Mouse (Mus musculus) stomach, postnatal 0 days (tissue): Measurements from ENCODE around the gene Mrtfb. TPM values are rescaled to one million over a fixed set of nuclear protein-coding genes. Genes with fewer than 3 reads are reported as not detected.

Experiments
- ATAC-seq: fragments of 200-750 bp; cut with Nextera tagmentation; 2 replicates; pipeline ENCODE4 v1.8.0; 2017; ENCODE audit not compliant: low FRiP score, low TSS enrichment
- DNase-seq: peaks from one replicate; pipeline ENCODE4 v3.0.0-alpha.2; 2016; ENCODE audit warnings: low spot score
- H3K27ac ChIP-seq: fragments of 300-500 bp; sonication (generic); replicated peaks from 2 replicates; pipeline ENCODE4 v1.5.1; 2014; ENCODE audit warnings: mild to moderate bottlenecking, control low read depth
- H3K27me3 ChIP-seq: fragments of 300-500 bp; sonication (generic); 2 replicates; pipeline ENCODE4 v1.6.1; 2014; ENCODE audit warnings: low read length; ENCODE audit not compliant: control insufficient read depth, insufficient read depth
- H3K36me3 ChIP-seq: fragments of 300-500 bp; sonication (generic); 2 replicates; pipeline ENCODE4 v1.6.1; 2014; ENCODE audit warnings: low read length, mixed read lengths; ENCODE audit not compliant: control insufficient read depth, insufficient read depth
- H3K4me1 ChIP-seq: fragments of 300-500 bp; sonication (generic); replicated peaks from 2 replicates; pipeline ENCODE4 v1.6.1; 2014; ENCODE audit warnings: antibody characterized with exemption; ENCODE audit not compliant: control insufficient read depth, insufficient read depth
- H3K4me2 ChIP-seq: fragments of 300-500 bp; sonication (generic); replicated peaks from 2 replicates; pipeline ENCODE4 v1.6.1; 2014; ENCODE audit warnings: low read depth, mild to moderate bottlenecking, control low read depth, moderate library complexity
- H3K4me3 ChIP-seq: fragments of 300-500 bp; sonication (generic); 2 replicates; pipeline ENCODE4 v1.5.1; 2014; ENCODE audit warnings: low read depth, low read length, control low read depth
- H3K9ac ChIP-seq: fragments of 300-500 bp; sonication (generic); 2 replicates; pipeline ENCODE4 v1.6.1; 2014; ENCODE audit warnings: mild to moderate bottlenecking, low read length, control low read depth, mixed read lengths
- H3K9me3 ChIP-seq: fragments of 300-500 bp; sonication (generic); 2 replicates; pipeline ENCODE4 v1.6.1; 2016; ENCODE audit warnings: low read length; ENCODE audit not compliant: control insufficient read depth
- CTCF ChIP-seq: IDR thresholded peaks from 2 replicates; pipeline ENCODE4 v1.5.1; 2016; ENCODE audit warnings: antibody characterized with exemption, low read depth, mild to moderate bottlenecking, moderate library complexity
- EP300 ChIP-seq: optimal IDR thresholded peaks from 2 replicates; pipeline ENCODE3; 2016; ENCODE audit warnings: antibody characterized with exemption
- WGBS: fragments of 180-500 bp; shearing (Covaris S2); extraction: QIAGEN DNeasy Blood & Tissue Kit; methylation state at CpG from one replicate; pipeline ENCODE4 v1.1.7; 2014; 5-methylcytosine and 5-hydroxymethylcytosine counted together
- polyA plus RNA-seq: library from polyadenylated mRNA; unstranded; fragments of >200 nt; fragmentation: Nextera tagmentation; extraction: Ambion mirVana; gene quantifications from 2 replicates; pipeline ENCODE4 v1.2.1, GENCODE M21; 2015

The Mrtfb gene
- polyA plus RNA-seq, 1 experiment from 2014 or later: 12.5 TPM

- DNase-seq: no peak
- H3K4me3 ChIP-seq: no peak overlapping the region
- no peaks in the 10 kb centered on the region for H3K36me3 ChIP-seq
- no peaks in the 10 kb centered on the region for H3K9me3 ChIP-seq
- 36% methylated on average over 1 of the region's 1 CpGs for WGBS
- ATAC-seq: no peak
- H3K27ac ChIP-seq: no peak overlapping the region
- H3K9ac ChIP-seq: no peak overlapping the region
- TF ChIP-seq EP300 (no peak), CTCF (no peak)
- H3K4me2 ChIP-seq: no peak overlapping the region
- H3K27me3 ChIP-seq: no peaks in the 10 kb centered on the region
- no peaks in the 10 kb centered on the region for H3K4me1 ChIP-seq
Measured at GRCm38 (mm10) chr16:13443764-13444163, 187.5 kb downstream of the Mrtfb start.

GRCm38 (mm10) chr16:13445461-13445860 lies 189.2 kb downstream of the Mrtfb start:
- no peaks in the 10 kb centered on the region for H3K4me1 ChIP-seq
- WGBS: 56% methylated on average over 5 of the region's 5 CpGs
- DNase-seq (no peak), ATAC-seq (no peak)
- H3K4me3 ChIP-seq: no peak overlapping the region
- TF ChIP-seq EP300: no peak
- TF ChIP-seq CTCF: no peak
- no peak overlapping the region for H3K4me2 ChIP-seq
- H3K27ac ChIP-seq: no peak overlapping the region
- H3K36me3 ChIP-seq: no peaks in the 10 kb centered on the region
- no peaks in the 10 kb centered on the region for H3K27me3 ChIP-seq
- H3K9me3 ChIP-seq: no peaks in the 10 kb centered on the region
- no peak overlapping the region for H3K9ac ChIP-seq

DNA sequence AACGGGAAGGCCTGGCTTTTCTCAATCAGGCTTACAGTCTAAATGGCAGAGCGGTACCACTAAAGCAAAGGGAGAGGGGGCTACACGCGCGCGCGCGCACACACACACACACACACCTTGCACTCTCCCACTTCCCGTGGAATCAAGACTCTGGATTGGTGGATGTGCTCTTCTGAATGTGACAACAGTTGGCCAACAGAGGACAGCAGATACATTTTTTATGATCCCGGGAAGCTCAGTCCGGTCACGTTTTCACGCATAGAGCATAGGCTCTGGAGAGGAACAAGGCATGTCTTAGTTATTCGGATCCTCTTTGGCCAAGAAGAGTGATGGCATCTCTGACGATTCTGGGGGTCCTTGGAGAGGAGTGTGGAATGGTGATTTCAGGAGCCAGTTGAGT lies 190.2 kb downstream of the Mrtfb start:
- 22% methylated on average over 15 of the region's 15 CpGs for WGBS
- no peak for ATAC-seq

DNA sequence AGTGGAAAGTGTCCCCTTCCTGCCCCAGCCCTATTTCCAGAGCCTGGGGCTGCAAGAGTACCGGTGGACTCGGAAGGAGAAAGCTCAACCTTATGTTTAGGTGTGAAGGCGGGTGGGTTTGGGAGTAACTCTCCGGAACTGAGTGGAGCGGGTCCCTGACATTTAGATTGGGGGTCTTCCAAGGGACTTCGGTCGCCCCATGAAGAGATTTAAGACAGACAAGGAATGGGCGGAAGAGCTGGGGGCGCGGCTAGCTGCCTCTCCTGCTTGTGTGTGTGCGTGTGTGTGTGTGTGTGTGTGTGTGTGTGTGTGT lies 190.6 kb downstream of the Mrtfb start:
- Histone ChIP-seq H3K4me2 (peak overlapping the region; percentile 98), H3K27me3 (no peaks in the 10 kb centered on the region), H3K4me3 (peak overlapping the region; percentile 71), H3K4me1 (no peaks in the 10 kb centered on the region), H3K27ac (peak overlapping the region; percentile 45; the same call in 1 of the 2 replicates), H3K9me3 (no peaks in the 10 kb centered on the region), H3K36me3 (no peaks in the 10 kb centered on the region), H3K9ac (peak overlapping the region; percentile 23; the same call in 1 of the 2 replicates)
- ATAC-seq (peak; percentile 2; the same call in 1 of the 2 replicates), DNase-seq (no peak)
- TF ChIP-seq EP300 (no peak), CTCF (no peak)
- 7% methylated on average over 10 of the region's 11 CpGs for WGBS

More for the DNA sequence above, 190.2 kb downstream of the Mrtfb start:
- H3K4me3 ChIP-seq: peak overlapping the region; percentile 71
- peak; percentile 22 for DNase-seq
- TF ChIP-seq CTCF (peak; percentile 74), EP300 (no peak)
- H3K27ac ChIP-seq: peak overlapping the region; percentile 45; the same call in 1 of the 2 replicates
- H3K36me3 ChIP-seq: no peaks in the 10 kb centered on the region
- H3K9me3 ChIP-seq: no peaks in the 10 kb centered on the region
- no peaks in the 10 kb centered on the region for H3K4me1 ChIP-seq
- peak overlapping the region; percentile 98 for H3K4me2 ChIP-seq
- H3K9ac ChIP-seq: peak overlapping the region; percentile 23; the same call in 1 of the 2 replicates
- no peaks in the 10 kb centered on the region for H3K27me3 ChIP-seq

GRCm38 (mm10) chr16:13447284-13448050 lies 191.2 kb downstream of the Mrtfb start:
- TF ChIP-seq CTCF: no peak
- no peak for TF ChIP-seq EP300
- Histone ChIP-seq H3K36me3 (no peaks in the 10 kb centered on the region), H3K27ac (peak overlapping the region; percentile 77; the same call in 1 of the 2 replicates), H3K4me1 (no peaks in the 10 kb centered on the region), H3K4me3 (peak overlapping the region; percentile 71), H3K9me3 (no peaks in the 10 kb centered on the region), H3K27me3 (no peaks in the 10 kb centered on the region), H3K4me2 (peak overlapping the region; percentile 98), H3K9ac (peak overlapping the region; percentile 77)
- DNase-seq (peak; percentile 68), ATAC-seq (peak; percentile 82)
- 0% methylated on average over 25 of the region's 43 CpGs for WGBS

DNA sequence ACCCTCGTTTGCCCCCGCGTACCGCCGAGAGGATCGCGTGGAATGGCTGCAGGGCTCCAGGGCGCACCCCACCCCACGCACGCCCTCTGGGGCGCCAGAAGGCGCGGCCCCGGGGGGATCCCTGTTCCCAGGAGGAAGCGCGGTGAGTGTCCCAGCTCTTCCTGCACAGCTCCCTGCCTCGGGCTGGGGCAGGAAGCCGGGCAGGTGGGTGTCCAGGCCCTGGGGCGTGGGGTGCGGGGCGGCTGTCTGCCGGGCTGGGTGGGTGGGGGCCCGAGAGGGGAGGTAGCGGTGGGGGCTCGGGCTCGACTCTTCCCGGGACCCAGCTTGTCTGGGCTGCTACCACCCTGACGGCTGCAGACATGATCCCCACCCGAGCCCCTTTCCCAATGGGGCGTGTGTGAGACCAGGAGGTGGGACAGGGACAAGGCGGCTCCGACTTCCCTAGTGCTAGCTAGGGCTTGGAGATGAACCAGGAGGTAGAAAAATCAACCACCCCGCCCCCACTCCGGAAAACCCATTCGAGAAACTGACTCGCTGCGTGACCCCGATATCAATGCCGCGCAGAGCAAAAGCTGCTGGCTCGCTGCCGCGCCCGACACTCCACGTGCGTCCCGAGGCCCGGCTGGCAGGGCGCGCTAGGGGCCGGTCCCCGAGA lies 191.9 kb downstream of the Mrtfb start:
- H3K9me3 ChIP-seq: no peaks in the 10 kb centered on the region
- H3K27ac ChIP-seq: peak overlapping the region; percentile 77; the same call in 1 of the 2 replicates
- H3K4me1 ChIP-seq: no peaks in the 10 kb centered on the region
- TF ChIP-seq CTCF (no peak), EP300 (no peak)
- peak overlapping the region; percentile 71 for H3K4me3 ChIP-seq
- ATAC-seq (peak; percentile 66), DNase-seq (peak; percentile 60)
- H3K36me3 ChIP-seq: no peaks in the 10 kb centered on the region
- H3K27me3 ChIP-seq: no peaks in the 10 kb centered on the region
- peak overlapping the region; percentile 77 for H3K9ac ChIP-seq
- H3K4me2 ChIP-seq: peak overlapping the region; percentile 98
- under 1% methylated on average over 43 of the region's 52 CpGs for WGBS
